Mouse (Mus musculus): Measurements from ENCODE around the gene Gpat3. TPM values are rescaled to one million over a fixed set of nuclear protein-coding genes. Genes with fewer than 3 reads are reported as not detected.

Gpat3 gene
- 0.74 and 0.90 TPM in 2 replicates for polyA plus RNA-seq (2016; fragmentation: Nextera tagmentation; extraction: Ambion mirVana)

GRCm38 (mm10) chr5:100845485-100845847 lies at the start of gene Gpat3:
Gene Gpat3, plus strand, starts transcription at chr5:100845713.
- H3K27me3 ChIP-seq (replicated peaks; ENCODE audit: low read depth, poor library complexity, severe bottlenecking): peaks cover 60% of the 10 kb centered on the region
- peak; percentile 59 for DNase-seq (ENCODE audit: low spot score)

DNA sequence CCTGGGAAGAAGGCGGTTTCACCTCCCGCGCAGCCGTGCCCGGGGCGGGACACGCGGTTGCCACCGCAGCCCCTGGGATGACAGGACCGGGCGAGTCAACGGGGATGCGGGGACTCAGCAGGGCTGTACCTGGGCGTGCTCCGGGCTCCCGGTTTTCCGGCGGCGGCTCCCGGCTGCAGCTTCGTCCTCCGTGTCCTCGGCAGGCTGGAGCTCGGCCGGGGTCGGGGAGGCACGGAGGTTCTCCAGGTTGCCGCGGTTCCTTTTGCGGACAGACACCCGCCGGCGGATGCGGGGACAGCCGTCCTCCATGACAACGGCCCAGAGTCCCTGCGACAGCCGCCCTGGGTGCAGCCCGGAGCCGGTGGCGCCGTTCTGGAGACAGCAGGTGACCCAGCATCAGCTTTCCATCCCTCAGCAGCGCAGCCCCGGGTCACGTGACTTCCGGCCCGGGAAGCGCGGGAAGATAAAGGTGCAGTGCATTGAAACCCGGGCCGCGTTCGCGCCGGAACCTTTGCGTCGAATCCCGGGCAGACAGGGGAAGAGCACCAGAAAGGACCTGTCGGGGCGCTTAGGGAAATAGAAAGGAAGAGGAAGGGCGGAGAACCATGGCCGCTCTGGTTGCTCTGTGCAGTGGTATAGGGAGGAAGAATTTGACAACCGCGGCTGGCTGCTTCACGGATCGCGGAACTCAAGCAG lies 47.2 kb upstream of the Gpat3 start, which contains the start of the genes Helq and Mrps18c:
Helq (minus strand) TSS at position 434 of the 696 bp plus-strand sequence.
Mrps18c (plus strand) TSS at position 463 of the 696 bp plus-strand sequence.
- Histone ChIP-seq H3K9me3 (no peaks in the 10 kb centered on the region), H3K27ac (replicated peaks) (peak within 1 kb of the TSS; percentile 88), H3K36me3 (replicated peaks) (peaks cover 52% of the 10 kb centered on the region), H3K4me3 (peak within 1 kb of the TSS; percentile 93), H3K27me3 (replicated peaks; ENCODE audit: low read depth, poor library complexity, severe bottlenecking) (no peaks in the 10 kb centered on the region), H3K4me1 (peaks cover 18% of the 10 kb centered on the region)
- peak; percentile 95 for DNase-seq (ENCODE audit: low spot score)
- under 1% methylated on average over 67 of the region's 67 CpGs for WGBS

More at GRCm38 (mm10) chr5:100845485-100845847, at the start of gene Gpat3:
- Histone ChIP-seq H3K9me3 (peaks cover 5% of the 10 kb centered on the region), H3K27ac (replicated peaks) (peak within 1 kb of the TSS; percentile 59), H3K4me3 (peak within 1 kb of the TSS; percentile 78), H3K36me3 (replicated peaks) (no peaks in the 10 kb centered on the region), H3K4me1 (peaks cover 21% of the 10 kb centered on the region)
- under 1% methylated on average over 16 of the region's 16 CpGs for WGBS

DNA sequence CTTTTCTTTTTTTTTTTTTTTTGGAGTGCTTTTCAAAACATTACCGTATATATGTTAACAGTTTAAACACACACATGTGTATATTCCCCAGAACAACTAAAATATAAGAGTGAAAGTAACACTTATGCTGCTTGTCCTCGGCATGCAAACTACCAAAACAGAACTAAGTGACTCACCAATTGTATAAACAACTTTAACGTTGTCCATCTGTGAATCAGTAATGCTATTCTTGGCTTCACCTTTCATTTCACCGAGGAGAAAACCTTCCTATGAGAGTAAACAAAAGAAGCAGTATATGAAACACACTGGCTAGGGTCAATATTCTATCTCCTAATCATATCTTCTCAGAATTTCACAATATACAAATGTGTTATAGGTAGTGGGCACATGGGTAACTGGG lies 27.2 kb upstream of the Gpat3 start:
- H3K4me1 ChIP-seq: peaks cover 6% of the 10 kb centered on the region; the same call in 1 of the 2 replicates
- H3K9me3 ChIP-seq: no peaks in the 10 kb centered on the region
- no peak for DNase-seq (ENCODE audit: low spot score)
- H3K27me3 ChIP-seq (replicated peaks; ENCODE audit: low read depth, poor library complexity, severe bottlenecking): no peaks in the 10 kb centered on the region
- H3K4me3 ChIP-seq: no peak overlapping the region
- 74% methylated on average over 4 of the region's 4 CpGs for WGBS
- H3K36me3 ChIP-seq (replicated peaks): peaks cover 43% of the 10 kb centered on the region
- no peak overlapping the region for H3K27ac ChIP-seq (replicated peaks)

GRCm38 (mm10) chr5:100819568-100820480 lies 25.7 kb upstream of the Gpat3 start:
- no peaks in the 10 kb centered on the region for H3K9me3 ChIP-seq

GRCm38 (mm10) chr5:100820483-100821184 lies 24.9 kb upstream of the Gpat3 start, which contains the start of gene Abraxas1:
Gene Abraxas1, minus strand, starts transcription at chr5:100820965.
- DNase-seq (ENCODE audit: low spot score): peak; percentile 90
- peak within 1 kb of the TSS; percentile 98 for H3K27ac ChIP-seq (replicated peaks)
- H3K4me3 ChIP-seq: peak within 1 kb of the TSS; percentile 93
- no peaks in the 10 kb centered on the region for H3K27me3 ChIP-seq (replicated peaks; ENCODE audit: low read depth, poor library complexity, severe bottlenecking)
- peaks cover 6% of the 10 kb centered on the region; the same call in 1 of the 2 replicates for H3K4me1 ChIP-seq
- under 1% methylated on average over 63 of the region's 63 CpGs for WGBS
- no peaks in the 10 kb centered on the region for H3K9me3 ChIP-seq
- peaks cover 24% of the 10 kb centered on the region for H3K36me3 ChIP-seq (replicated peaks)

More at GRCm38 (mm10) chr5:100819568-100820480, 25.7 kb upstream of the Gpat3 start:
- H3K36me3 ChIP-seq (replicated peaks): peaks cover 29% of the 10 kb centered on the region
- peak overlapping the region; percentile 98 for H3K27ac ChIP-seq (replicated peaks)
- no peaks in the 10 kb centered on the region for H3K27me3 ChIP-seq (replicated peaks; ENCODE audit: low read depth, poor library complexity, severe bottlenecking)
- peak overlapping the region; percentile 93 for H3K4me3 ChIP-seq
- H3K4me1 ChIP-seq: peaks cover 6% of the 10 kb centered on the region; the same call in 1 of the 2 replicates
- WGBS: 32% methylated on average over 16 of the region's 16 CpGs
- no peak for DNase-seq (ENCODE audit: low spot score)

- Histone ChIP-seq H3K9me3 (no peaks in the 10 kb centered on the region), H3K27ac (replicated peaks) (no peak overlapping the region), H3K4me3 (peak overlapping the region; percentile 93), H3K36me3 (replicated peaks) (peaks cover 17% of the 10 kb centered on the region), H3K27me3 (replicated peaks; ENCODE audit: low read depth, poor library complexity, severe bottlenecking) (no peaks in the 10 kb centered on the region), H3K4me1 (peaks cover 6% of the 10 kb centered on the region; the same call in 1 of the 2 replicates)
- DNase-seq (ENCODE audit: low spot score): no peak
- 81% methylated on average over 8 of the region's 8 CpGs for WGBS
Observed at GRCm38 (mm10) chr5:100821375-100821774, 24.1 kb upstream of the Gpat3 start.

DNA sequence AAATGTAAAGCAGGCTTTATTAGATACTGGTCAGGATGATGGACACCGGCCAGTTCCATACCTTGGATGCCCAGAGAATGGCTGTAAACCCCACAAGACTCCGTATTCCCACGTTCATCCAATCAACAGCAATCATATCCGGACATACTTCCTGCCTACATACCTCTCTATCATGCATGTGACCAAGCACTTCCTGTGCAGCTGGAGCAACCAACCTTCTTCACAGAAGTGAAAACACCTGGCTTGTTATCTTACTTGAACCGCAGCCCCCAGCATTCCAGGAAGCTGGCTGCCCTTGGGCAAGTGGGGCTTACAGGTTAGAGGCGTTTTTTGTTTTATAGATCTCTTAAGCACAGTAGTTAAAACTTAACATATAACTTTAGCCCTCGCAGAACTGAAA lies 22.7 kb upstream of the Gpat3 start:
- H3K4me3 ChIP-seq: no peak overlapping the region
- no peak for DNase-seq (ENCODE audit: low spot score)
- no peaks in the 10 kb centered on the region for H3K27me3 ChIP-seq (replicated peaks; ENCODE audit: low read depth, poor library complexity, severe bottlenecking)
- no peak overlapping the region for H3K27ac ChIP-seq (replicated peaks)
- peaks cover 3% of the 10 kb centered on the region for H3K36me3 ChIP-seq (replicated peaks)
- H3K4me1 ChIP-seq: peaks cover 6% of the 10 kb centered on the region; the same call in 1 of the 2 replicates
- WGBS: 83% methylated on average over 7 of the region's 7 CpGs
- no peaks in the 10 kb centered on the region for H3K9me3 ChIP-seq

DNA sequence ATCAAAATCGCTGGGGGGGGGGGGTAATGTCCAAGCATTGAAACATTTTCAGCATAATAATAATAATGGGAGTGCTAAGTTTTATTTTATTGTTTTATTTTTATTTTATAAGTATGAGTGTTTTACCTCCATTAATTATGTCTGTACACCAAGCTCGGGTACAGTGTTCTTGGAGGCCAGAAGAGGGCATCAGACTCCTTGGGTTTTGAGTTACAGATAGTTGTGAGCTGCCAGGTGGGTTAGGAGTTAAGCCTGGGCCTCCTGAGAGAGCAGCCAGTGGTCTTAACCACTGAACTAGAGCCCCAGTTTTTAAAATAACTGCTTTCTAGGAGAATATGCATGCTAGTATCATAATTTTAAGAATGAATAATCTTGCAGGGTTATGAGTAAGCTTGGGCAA lies 19.5 kb upstream of the Gpat3 start:
- Histone ChIP-seq H3K9me3 (no peaks in the 10 kb centered on the region), H3K4me1 (no peaks in the 10 kb centered on the region), H3K27ac (replicated peaks) (no peak overlapping the region), H3K36me3 (replicated peaks) (no peaks in the 10 kb centered on the region), H3K4me3 (no peak overlapping the region), H3K27me3 (replicated peaks; ENCODE audit: low read depth, poor library complexity, severe bottlenecking) (no peaks in the 10 kb centered on the region)
- DNase-seq (ENCODE audit: low spot score): no peak
- WGBS: 16% methylated on average over 2 of the region's 2 CpGs

DNA sequence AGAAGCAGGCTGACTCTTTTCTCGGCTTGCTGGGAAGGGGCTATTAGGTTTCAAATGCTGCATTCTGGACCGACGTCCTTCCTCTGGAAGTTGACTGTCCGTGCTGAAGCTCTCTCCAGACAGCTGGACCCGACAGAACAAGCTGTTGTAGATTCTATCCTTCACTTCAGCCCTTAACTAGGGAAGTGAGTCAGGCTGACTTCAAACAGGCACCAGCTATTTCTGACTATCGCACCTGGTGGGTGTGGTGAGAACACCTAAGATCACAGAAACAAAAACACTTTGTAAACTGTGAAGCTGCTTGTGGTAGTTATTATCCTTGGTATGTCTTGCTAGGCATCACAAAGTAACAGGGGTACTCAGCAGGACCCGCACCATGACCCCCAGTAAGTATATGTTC lies 19.0 kb upstream of the Gpat3 start:
- Histone ChIP-seq H3K9me3 (no peaks in the 10 kb centered on the region), H3K27ac (replicated peaks) (no peak overlapping the region), H3K4me1 (no peaks in the 10 kb centered on the region), H3K36me3 (replicated peaks) (no peaks in the 10 kb centered on the region), H3K4me3 (no peak overlapping the region), H3K27me3 (replicated peaks; ENCODE audit: low read depth, poor library complexity, severe bottlenecking) (no peaks in the 10 kb centered on the region)
- no peak for DNase-seq (ENCODE audit: low spot score)
- WGBS: 77% methylated on average over 7 of the region's 7 CpGs

DNA sequence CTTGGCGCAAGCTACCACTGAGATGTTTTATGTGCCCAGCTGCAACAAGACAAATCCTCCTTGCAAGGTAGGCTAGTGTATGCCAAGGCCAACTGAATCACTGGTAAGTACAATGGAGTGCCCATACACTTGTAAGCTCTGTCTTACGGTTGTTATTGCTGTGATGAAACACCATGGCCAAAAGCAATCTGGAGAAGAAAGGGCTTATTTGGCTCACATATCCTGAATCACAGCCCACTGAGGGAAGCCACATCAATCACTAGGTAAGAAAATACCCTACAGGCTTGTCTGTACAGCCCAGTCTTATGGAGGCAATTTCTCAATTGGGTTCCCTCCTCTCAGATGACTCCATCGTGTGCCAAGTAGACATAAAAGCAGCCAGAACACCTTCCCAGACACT lies 16.8 kb upstream of the Gpat3 start:
- no peak for DNase-seq (ENCODE audit: low spot score)
- Histone ChIP-seq H3K4me3 (no peak overlapping the region), H3K9me3 (no peaks in the 10 kb centered on the region), H3K4me1 (no peaks in the 10 kb centered on the region), H3K27me3 (replicated peaks; ENCODE audit: low read depth, poor library complexity, severe bottlenecking) (no peaks in the 10 kb centered on the region), H3K36me3 (replicated peaks) (no peaks in the 10 kb centered on the region), H3K27ac (replicated peaks) (no peak overlapping the region)
- 84% methylated on average over 3 of the region's 3 CpGs for WGBS

GRCm38 (mm10) chr5:100832680-100833079 lies 12.8 kb upstream of the Gpat3 start:
- Histone ChIP-seq H3K9me3 (no peaks in the 10 kb centered on the region), H3K27me3 (replicated peaks; ENCODE audit: low read depth, poor library complexity, severe bottlenecking) (no peaks in the 10 kb centered on the region), H3K27ac (replicated peaks) (no peak overlapping the region), H3K36me3 (replicated peaks) (no peaks in the 10 kb centered on the region), H3K4me3 (no peak overlapping the region), H3K4me1 (no peaks in the 10 kb centered on the region)
- no peak for DNase-seq (ENCODE audit: low spot score)
- 88% methylated on average over 3 of the region's 3 CpGs for WGBS

DNA sequence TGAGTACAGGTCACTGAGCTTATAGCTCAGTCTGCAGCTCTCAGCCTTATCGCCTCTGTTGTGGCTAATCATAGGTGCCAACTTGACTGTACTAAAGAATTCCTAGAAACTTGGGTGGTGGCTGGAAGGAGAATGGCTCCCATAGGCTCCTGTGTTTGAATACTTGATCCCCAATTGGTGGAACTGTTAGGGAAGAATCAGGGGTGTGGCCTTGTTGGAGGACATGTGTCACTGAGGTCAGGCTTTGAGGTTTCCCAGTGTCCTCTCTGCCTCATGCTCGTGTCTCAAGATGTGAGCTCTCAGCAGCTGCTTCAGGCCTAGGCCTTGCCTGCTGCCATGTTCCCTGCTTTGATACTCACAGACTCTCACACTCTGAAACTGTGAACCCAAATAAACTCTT lies 11.7 kb upstream of the Gpat3 start:
- no peak overlapping the region for H3K4me3 ChIP-seq
- no peaks in the 10 kb centered on the region for H3K27me3 ChIP-seq (replicated peaks; ENCODE audit: low read depth, poor library complexity, severe bottlenecking)
- H3K4me1 ChIP-seq: no peaks in the 10 kb centered on the region
- H3K36me3 ChIP-seq (replicated peaks): no peaks in the 10 kb centered on the region
- no peaks in the 10 kb centered on the region for H3K9me3 ChIP-seq
- no peak overlapping the region for H3K27ac ChIP-seq (replicated peaks)
- no peak for DNase-seq (ENCODE audit: low spot score)
- 81% methylated on average over 2 of the region's 2 CpGs for WGBS
